Mouse (Mus musculus): ENCODE results near the gene Foxp1.

Gene Foxp1

GRCm38 (mm10) chr6:98973433-98973832 lies 549.1 kb downstream of the Foxp1 start:
- no peak for DNase-seq

- no peak for DNase-seq
Measured at GRCm38 (mm10) chr6:98972404-98972803, 550.1 kb downstream of the Foxp1 start.

GRCm38 (mm10) chr6:98959333-98959732 lies 563.2 kb downstream of the Foxp1 start:
- DNase-seq: no peak

GRCm38 (mm10) chr6:98956522-98957169 lies 565.9 kb downstream of the Foxp1 start:
- peak; percentile 47 for DNase-seq

GRCm38 (mm10) chr6:98955706-98956105 lies 566.8 kb downstream of the Foxp1 start:
- no peak for DNase-seq

GRCm38 (mm10) chr6:98954439-98954838 lies 568.1 kb downstream of the Foxp1 start:
- DNase-seq: no peak

GRCm38 (mm10) chr6:98949703-98950191 lies 572.8 kb downstream of the Foxp1 start:
- DNase-seq: peak; percentile 46

GRCm38 (mm10) chr6:98949286-98949685 lies 573.2 kb downstream of the Foxp1 start:
- no peak for DNase-seq

- no peak for DNase-seq
Measured at GRCm38 (mm10) chr6:98948153-98949141, 574.1 kb downstream of the Foxp1 start.

- no peak for DNase-seq
Measured at GRCm38 (mm10) chr6:98947486-98948152, 574.9 kb downstream of the Foxp1 start.

GRCm38 (mm10) chr6:98946731-98947130 lies 575.8 kb downstream of the Foxp1 start:
- no peak for DNase-seq

GRCm38 (mm10) chr6:98945496-98946412 lies 576.8 kb downstream of the Foxp1 start:
- DNase-seq: no peak

GRCm38 (mm10) chr6:98938348-98938747 lies 584.2 kb downstream of the Foxp1 start:
- no peak for DNase-seq

- DNase-seq: no peak
Measured at GRCm38 (mm10) chr6:98937513-98937912, 585.0 kb downstream of the Foxp1 start.

- no peak for DNase-seq
Measured at GRCm38 (mm10) chr6:98936377-98936776, 586.1 kb downstream of the Foxp1 start.

GRCm38 (mm10) chr6:98935169-98935568 lies 587.4 kb downstream of the Foxp1 start:
- no peak for DNase-seq

GRCm38 (mm10) chr6:98934381-98934780 lies 588.1 kb downstream of the Foxp1 start:
- no peak for DNase-seq

- DNase-seq: no peak
Measured at GRCm38 (mm10) chr6:98933135-98933724, 589.3 kb downstream of the Foxp1 start.

- DNase-seq: no peak
Measured at GRCm38 (mm10) chr6:98931881-98932540, 590.5 kb downstream of the Foxp1 start.

GRCm38 (mm10) chr6:98930652-98931300 lies 591.7 kb downstream of the Foxp1 start:
- no peak for DNase-seq

- DNase-seq: no peak
Measured at GRCm38 (mm10) chr6:98928365-98928764, 594.2 kb downstream of the Foxp1 start.
